Mouse (Mus musculus): ENCODE measurements around the gene Eef1akmt1. TPM values are rescaled to one million over a fixed set of nuclear protein-coding genes. Genes with fewer than 3 reads are reported as not detected.
A peak's percentile ranks its signal among the peaks of the same experiment; 100 is the strongest.

The Eef1akmt1 gene
- total and polyA plus RNA-seq, 2 experiments: 5.6 to 11.6 TPM

DNA sequence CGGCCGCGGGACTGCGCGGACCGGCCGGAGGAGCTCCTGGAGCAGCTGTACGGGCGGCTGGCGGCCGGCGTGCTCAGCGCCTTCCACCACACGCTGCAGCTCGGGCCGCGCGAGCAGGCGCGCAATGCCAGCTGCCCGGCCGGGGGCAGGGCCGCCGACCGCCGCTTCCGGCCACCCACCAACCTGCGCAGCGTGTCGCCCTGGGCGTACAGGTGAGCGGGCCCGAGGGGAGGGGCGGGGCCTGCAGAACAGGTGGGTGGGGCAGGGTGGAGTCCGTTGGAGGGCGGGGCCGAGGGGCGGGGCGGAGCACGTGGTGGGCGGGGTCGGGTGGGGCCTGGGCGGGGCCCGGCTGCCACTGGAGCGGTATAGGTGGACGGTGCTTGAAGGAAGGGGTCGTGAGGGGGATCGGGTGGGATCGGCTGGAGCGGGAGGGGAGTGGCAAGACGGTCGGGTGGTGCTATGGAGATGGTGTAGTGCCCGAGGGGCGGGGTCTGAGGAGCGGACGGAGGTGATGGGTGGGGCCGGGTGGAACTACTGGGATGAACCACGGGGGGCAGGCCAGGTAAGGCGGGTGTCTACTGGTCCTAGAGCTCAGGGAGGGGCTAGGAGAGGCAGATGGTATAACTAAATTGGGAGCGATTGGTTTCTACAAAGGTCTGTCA is 45.9 kb downstream of the Eef1akmt1 start:
- TF ChIP-seq CTCF (IDR thresholded peaks at IDR 0.05; ENCODE audit: low read depth, low read length) (no peak), POLR2A (IDR thresholded peaks at IDR 0.05; ENCODE audit: extremely low read depth, insufficient read depth, low read length) (no peak)
- no peak overlapping the region; the same call in 1 of the 2 replicates for H3K9ac ChIP-seq (ENCODE audit: low read depth, low read length)
- H3K27me3 ChIP-seq (ENCODE audit: control insufficient read depth, insufficient read depth, low read length): peaks cover 9% of the 10 kb centered on the region
- H3K4me1 ChIP-seq (ENCODE audit: control insufficient read depth, insufficient read depth, low read length): peaks cover 7% of the 10 kb centered on the region
- no peaks in the 10 kb centered on the region for H3K79me2 ChIP-seq (ENCODE audit: control insufficient read depth, insufficient read depth, low read length)
- no peaks in the 10 kb centered on the region for H3K36me3 ChIP-seq (ENCODE audit: control insufficient read depth, insufficient read depth, low read length)
- H3K27ac ChIP-seq (replicated peaks; ENCODE audit: insufficient read depth, low read depth, low read length): no peak overlapping the region
- no peak for DNase-seq (ENCODE audit: extremely low read depth, low read depth, low spot score)
- peak overlapping the region; percentile 62 for H3K4me3 ChIP-seq (ENCODE audit: insufficient read depth, low read depth, low read length)
- 4% methylated on average over 59 of the region's 60 CpGs for WGBS

DNA sequence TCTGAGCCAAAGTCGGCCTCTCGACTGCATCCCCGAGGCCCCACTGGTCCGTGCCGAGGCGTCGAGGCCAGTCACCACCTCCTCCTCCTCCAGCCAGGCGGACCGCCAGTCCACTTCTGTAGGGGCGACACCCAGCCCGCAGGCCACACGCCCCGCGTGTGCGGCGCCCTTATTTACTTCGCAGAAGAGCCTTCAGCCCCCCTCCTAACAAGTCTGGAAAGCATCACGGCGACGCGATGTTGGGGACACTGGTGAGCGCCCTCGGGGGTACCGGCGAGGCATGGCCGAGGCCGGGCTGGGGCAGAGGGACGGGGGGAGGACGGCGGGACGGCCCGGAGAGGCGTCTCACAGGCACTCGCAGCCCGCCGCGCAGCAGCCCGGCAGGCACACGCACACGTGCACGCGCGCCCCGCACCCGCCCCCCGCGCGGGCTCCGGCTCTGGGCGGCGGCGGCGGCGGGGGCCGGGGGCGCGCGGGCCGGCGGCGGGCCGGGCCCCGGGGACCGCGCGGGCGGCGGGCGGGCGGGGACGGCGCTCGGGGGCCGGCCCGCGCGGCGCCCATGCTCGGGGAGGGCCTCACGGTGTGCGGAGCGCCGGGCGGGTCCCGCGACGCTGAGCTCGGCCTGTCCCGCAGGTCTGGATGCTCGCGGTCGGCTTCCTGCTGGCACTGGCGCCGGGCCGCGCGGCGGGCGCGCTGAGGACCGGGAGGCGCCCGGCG is 46.6 kb downstream of the Eef1akmt1 start, which contains the start of gene Il17d:
Gene Il17d (plus strand): TSS at position 107 of the 717 bp plus-strand sequence.
- H3K4me1 ChIP-seq (ENCODE audit: control insufficient read depth, insufficient read depth, low read length): peaks cover 7% of the 10 kb centered on the region
- DNase-seq (ENCODE audit: extremely low read depth, low read depth, low spot score): no peak
- WGBS: 5% methylated on average over 103 of the region's 104 CpGs
- no peak within 1 kb of the TSS for H3K27ac ChIP-seq (replicated peaks; ENCODE audit: insufficient read depth, low read depth, low read length)
- TF ChIP-seq POLR2A (IDR thresholded peaks at IDR 0.05; ENCODE audit: extremely low read depth, insufficient read depth, low read length) (no peak), CTCF (IDR thresholded peaks at IDR 0.05; ENCODE audit: low read depth, low read length) (no peak)
- H3K27me3 ChIP-seq (ENCODE audit: control insufficient read depth, insufficient read depth, low read length): peaks cover 9% of the 10 kb centered on the region
- no peaks in the 10 kb centered on the region for H3K79me2 ChIP-seq (ENCODE audit: control insufficient read depth, insufficient read depth, low read length)
- peak within 1 kb of the TSS; percentile 67 for H3K4me3 ChIP-seq (ENCODE audit: insufficient read depth, low read depth, low read length)
- peak within 1 kb of the TSS; percentile 56 for H3K9ac ChIP-seq (ENCODE audit: low read depth, low read length)
- no peaks in the 10 kb centered on the region for H3K36me3 ChIP-seq (ENCODE audit: control insufficient read depth, insufficient read depth, low read length)

DNA sequence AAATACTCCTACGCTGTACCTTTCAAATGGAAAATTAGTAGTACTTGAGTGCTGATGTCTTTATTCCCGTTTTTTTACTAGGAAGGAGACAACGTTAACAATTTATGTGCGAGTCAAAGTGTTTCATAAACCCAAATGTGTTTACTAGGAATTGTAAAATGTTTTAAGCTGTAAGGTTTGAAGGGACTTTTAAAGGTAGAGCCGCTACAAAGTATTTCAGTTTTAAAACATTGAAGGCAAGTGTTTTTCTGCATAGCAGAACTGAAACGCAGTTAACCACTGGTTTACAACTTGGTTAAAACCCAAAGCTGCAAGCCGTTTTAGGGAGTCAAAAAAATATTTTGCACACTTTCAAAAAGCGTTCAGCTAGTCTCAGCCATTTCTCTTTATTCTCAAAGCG is 47.6 kb downstream of the Eef1akmt1 start:
- WGBS: 94% methylated on average over 9 of the region's 9 CpGs
- H3K9ac ChIP-seq (ENCODE audit: low read depth, low read length): no peak overlapping the region
- no peaks in the 10 kb centered on the region for H3K36me3 ChIP-seq (ENCODE audit: control insufficient read depth, insufficient read depth, low read length)
- H3K4me1 ChIP-seq (ENCODE audit: control insufficient read depth, insufficient read depth, low read length): peaks cover 7% of the 10 kb centered on the region
- H3K27me3 ChIP-seq (ENCODE audit: control insufficient read depth, insufficient read depth, low read length): peaks cover 9% of the 10 kb centered on the region
- no peak for DNase-seq (ENCODE audit: extremely low read depth, low read depth, low spot score)
- H3K27ac ChIP-seq (replicated peaks; ENCODE audit: insufficient read depth, low read depth, low read length): no peak overlapping the region
- no peaks in the 10 kb centered on the region for H3K79me2 ChIP-seq (ENCODE audit: control insufficient read depth, insufficient read depth, low read length)
- H3K4me3 ChIP-seq (ENCODE audit: insufficient read depth, low read depth, low read length): no peak overlapping the region
- TF ChIP-seq CTCF (IDR thresholded peaks at IDR 0.05; ENCODE audit: low read depth, low read length) (no peak), POLR2A (IDR thresholded peaks at IDR 0.05; ENCODE audit: extremely low read depth, insufficient read depth, low read length) (no peak)

DNA sequence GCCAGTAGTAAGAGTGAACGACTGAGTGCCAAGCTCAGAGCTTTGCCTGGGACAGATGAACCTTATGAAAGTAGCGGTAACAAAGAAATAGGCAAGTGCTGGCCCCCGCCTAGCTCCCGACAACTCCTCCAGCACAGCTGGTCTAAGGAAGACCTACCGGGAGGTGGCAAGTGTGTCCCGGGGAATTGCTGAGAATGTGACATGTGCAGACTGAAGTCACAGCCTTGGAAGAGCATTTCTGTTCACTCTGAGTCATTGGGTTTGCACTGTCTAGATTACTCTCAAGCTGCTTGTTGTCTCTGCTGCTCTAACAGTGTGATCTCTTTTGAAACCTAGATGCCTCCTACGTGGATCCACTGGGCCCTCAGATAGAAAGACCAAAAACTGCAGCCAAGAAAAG is 54.4 kb downstream of the Eef1akmt1 start:
- H3K36me3 ChIP-seq (ENCODE audit: control insufficient read depth, insufficient read depth, low read length): no peaks in the 10 kb centered on the region; the same call in 1 of the 2 replicates
- H3K9ac ChIP-seq (ENCODE audit: low read depth, low read length): no peak overlapping the region
- no peaks in the 10 kb centered on the region for H3K79me2 ChIP-seq (ENCODE audit: control insufficient read depth, insufficient read depth, low read length)
- TF ChIP-seq CTCF (IDR thresholded peaks at IDR 0.05; ENCODE audit: low read depth, low read length) (no peak), POLR2A (IDR thresholded peaks at IDR 0.05; ENCODE audit: extremely low read depth, insufficient read depth, low read length) (no peak)
- no peak for DNase-seq (ENCODE audit: extremely low read depth, low read depth, low spot score)
- H3K4me1 ChIP-seq (ENCODE audit: control insufficient read depth, insufficient read depth, low read length): no peaks in the 10 kb centered on the region
- H3K27ac ChIP-seq (replicated peaks; ENCODE audit: insufficient read depth, low read depth, low read length): no peak overlapping the region
- no peaks in the 10 kb centered on the region for H3K27me3 ChIP-seq (ENCODE audit: control insufficient read depth, insufficient read depth, low read length)
- H3K4me3 ChIP-seq (ENCODE audit: insufficient read depth, low read depth, low read length): no peak overlapping the region
- 92% methylated on average over 7 of the region's 7 CpGs for WGBS

DNA sequence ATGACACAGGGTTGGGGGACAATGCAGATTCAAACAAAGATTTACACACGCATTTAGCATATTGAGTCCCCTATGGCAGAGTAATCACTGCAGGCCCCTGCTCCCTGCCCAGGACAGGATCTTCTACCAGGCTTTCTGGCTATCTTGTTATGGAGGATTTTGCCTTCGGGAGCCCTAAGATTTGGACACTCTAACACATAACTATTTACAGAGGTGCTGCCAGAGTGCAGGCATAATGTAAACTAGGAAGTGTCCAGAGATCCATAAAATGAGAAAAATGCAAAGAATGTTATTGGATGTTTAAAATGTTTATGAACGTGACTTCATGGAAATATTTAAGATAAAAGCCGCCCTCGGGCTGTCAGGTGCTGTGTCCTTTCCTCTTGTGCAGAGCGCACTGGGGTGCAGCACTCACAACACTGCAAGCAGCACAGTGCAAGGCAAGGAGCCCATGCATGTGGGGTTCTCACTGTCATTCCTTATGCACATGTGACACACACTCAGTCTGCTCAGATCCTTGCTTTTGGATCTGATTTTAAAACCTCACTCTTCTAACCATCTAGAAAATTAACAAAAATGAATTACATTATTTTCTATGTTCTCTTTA is 56.2 kb downstream of the Eef1akmt1 start:
- H3K27ac ChIP-seq (replicated peaks; ENCODE audit: insufficient read depth, low read depth, low read length): no peak overlapping the region
- no peak for DNase-seq (ENCODE audit: extremely low read depth, low read depth, low spot score)
- no peak overlapping the region for H3K4me3 ChIP-seq (ENCODE audit: insufficient read depth, low read depth, low read length)
- TF ChIP-seq CTCF (IDR thresholded peaks at IDR 0.05; ENCODE audit: low read depth, low read length) (no peak), POLR2A (IDR thresholded peaks at IDR 0.05; ENCODE audit: extremely low read depth, insufficient read depth, low read length) (no peak)
- H3K27me3 ChIP-seq (ENCODE audit: control insufficient read depth, insufficient read depth, low read length): no peaks in the 10 kb centered on the region
- no peak overlapping the region for H3K9ac ChIP-seq (ENCODE audit: low read depth, low read length)
- no peaks in the 10 kb centered on the region for H3K79me2 ChIP-seq (ENCODE audit: control insufficient read depth, insufficient read depth, low read length)
- 82% methylated on average over 6 of the region's 6 CpGs for WGBS
- no peaks in the 10 kb centered on the region; the same call in 1 of the 2 replicates for H3K36me3 ChIP-seq (ENCODE audit: control insufficient read depth, insufficient read depth, low read length)
- no peaks in the 10 kb centered on the region for H3K4me1 ChIP-seq (ENCODE audit: control insufficient read depth, insufficient read depth, low read length)
